Mouse (Mus musculus) ES-E14 (cell line): ENCODE measurements around the gene Cct7.

Source experiments
- CHD2 ChIP-seq: IDR thresholded peaks from 2 replicates; pipeline ENCODE4 v1.6.1; 2014; ENCODE audit warnings: mild to moderate bottlenecking, low read depth, low read length, inconsistent platforms
- MAFK ChIP-seq: IDR thresholded peaks from 2 replicates; pipeline ENCODE4 v1.6.1; 2014; ENCODE audit warnings: mild to moderate bottlenecking, low read depth, low read length, inconsistent platforms; ENCODE audit not compliant: insufficient read depth
- ZNF384 ChIP-seq: IDR thresholded peaks from 2 replicates; pipeline ENCODE4 v1.6.1; 2012; ENCODE audit warnings: low read depth, low read length, inconsistent platforms

- TF ChIP-seq MAFK (no peak), ZNF384 (no peak), CHD2 (no peak)
Measured at GRCm38 (mm10) chr6:85480685-85481084, 29.4 kb downstream of the Cct7 start.
